Mouse (Mus musculus) skeletal muscle tissue, adult 2 months (tissue): ENCODE measurements around the gene Sdha.

Experiments used
- DNase-seq: peaks from one replicate; pipeline ENCODE4 v3.0.0-alpha.2; 2012; ENCODE audit warnings: low read depth, low spot score

The Sdha gene

GRCm38 (mm10) chr13:74349566-74350434 is at the start of gene Sdha, which contains the start of gene Ccdc127:
TSS of gene Sdha (minus strand) at chr13:74350280.
TSS of gene Ccdc127 (plus strand) at chr13:74350309.
- peak; percentile 97 for DNase-seq

- DNase-seq: no peak
These were observed 49.3 kb upstream of the Sdha start, which contains the start of gene Ftl1-ps1 for GRCm38 (mm10) chr13:74399298-74399839. TSS of gene Ftl1-ps1 (plus strand) at chr13:74399694.

GRCm38 (mm10) chr13:74391156-74391555 is 41.1 kb upstream of the Sdha start:
- no peak for DNase-seq

- peak; percentile 57 for DNase-seq
These were observed 40.4 kb upstream of the Sdha start, which contains the start of gene Zfp72 for GRCm38 (mm10) chr13:74390371-74390990. TSS of gene Zfp72 (minus strand) at chr13:74390836.

GRCm38 (mm10) chr13:74389730-74390129 is 39.6 kb upstream of the Sdha start:
- DNase-seq: no peak

GRCm38 (mm10) chr13:74382289-74382688 is 32.2 kb upstream of the Sdha start:
- no peak for DNase-seq

- DNase-seq: no peak
These were observed 31.6 kb upstream of the Sdha start for GRCm38 (mm10) chr13:74381533-74382276.

- DNase-seq: peak; percentile 95
These were observed 13.8 kb upstream of the Sdha start, which contains the start of gene Lrrc14b for GRCm38 (mm10) chr13:74363859-74364235. TSS of gene Lrrc14b (minus strand) at chr13:74364005.

GRCm38 (mm10) chr13:74363176-74363858 is 13.2 kb upstream of the Sdha start:
- DNase-seq: peak; percentile 52

- no peak for DNase-seq
These were observed 12.1 kb upstream of the Sdha start for GRCm38 (mm10) chr13:74362218-74362617.

GRCm38 (mm10) chr13:74356491-74356890 is 6.4 kb upstream of the Sdha start:
- no peak for DNase-seq

- DNase-seq: no peak
These were observed 391 bp upstream of the Sdha start for GRCm38 (mm10) chr13:74350435-74350906.

- DNase-seq: no peak
These were observed 9.0 kb downstream of the Sdha start for GRCm38 (mm10) chr13:74341036-74341435.

- no peak for DNase-seq
These were observed 20.8 kb downstream of the Sdha start for GRCm38 (mm10) chr13:74329321-74329720.

- DNase-seq: peak; percentile 95
These were observed 32.8 kb downstream of the Sdha start, which contains the start of gene Pdcd6 for GRCm38 (mm10) chr13:74317170-74317849. TSS of gene Pdcd6 (minus strand) at chr13:74317580.

GRCm38 (mm10) chr13:74316789-74317169 is 33.3 kb downstream of the Sdha start:
- DNase-seq: no peak

- DNase-seq: no peak
These were observed 33.7 kb downstream of the Sdha start for GRCm38 (mm10) chr13:74316386-74316785.

GRCm38 (mm10) chr13:74314616-74315015 is 35.5 kb downstream of the Sdha start:
- no peak for DNase-seq

GRCm38 (mm10) chr13:74305780-74306179 is 44.3 kb downstream of the Sdha start:
- DNase-seq: no peak

GRCm38 (mm10) chr13:74305380-74305779 is 44.7 kb downstream of the Sdha start:
- DNase-seq: no peak
